Mouse (Mus musculus): Measurements from ENCODE around the gene Ciapin1.

Gene Ciapin1

GRCm38 (mm10) chr8:94837662-94838574, at the start of gene Ciapin1, which contains the start of gene Coq9:
TSS of gene Ciapin1 (minus strand) at chr8:94838358.
TSS of gene Coq9 (plus strand) at chr8:94838321.
- DNase-seq (ENCODE audit: low spot score in 2 of 2) = peak; percentile 91 to 95

- no peak for DNase-seq (ENCODE audit: low spot score in 2 of 2)
These were observed 42.6 kb upstream of the Ciapin1 start for GRCm38 (mm10) chr8:94880742-94881141.

GRCm38 (mm10) chr8:94876820-94877219, 38.7 kb upstream of the Ciapin1 start:
- no peak for DNase-seq (ENCODE audit: low spot score in 2 of 2)

GRCm38 (mm10) chr8:94876197-94876730, 38.1 kb upstream of the Ciapin1 start, which contains the start of gene Dok4:
TSS of gene Dok4 (minus strand) at chr8:94876330.
- peak; percentile 93 to 94 for DNase-seq (ENCODE audit: low spot score in 2 of 2)

- no peak for DNase-seq (ENCODE audit: low spot score in 2 of 2)
These were observed 37.7 kb upstream of the Ciapin1 start for GRCm38 (mm10) chr8:94875871-94876150.

- DNase-seq (ENCODE audit: low spot score in 2 of 2) = no peak
These were observed 37.1 kb upstream of the Ciapin1 start for GRCm38 (mm10) chr8:94875096-94875870.

- peak; percentile 60 to 72 for DNase-seq (ENCODE audit: low spot score in 2 of 2)
These were observed 36.2 kb upstream of the Ciapin1 start for GRCm38 (mm10) chr8:94874358-94874757.

GRCm38 (mm10) chr8:94872576-94872975, 34.4 kb upstream of the Ciapin1 start:
- DNase-seq (ENCODE audit: low spot score in 2 of 2) = no peak

- no peak for DNase-seq (ENCODE audit: low spot score in 2 of 2)
These were observed 34.0 kb upstream of the Ciapin1 start for GRCm38 (mm10) chr8:94872156-94872555.

- no peak for DNase-seq (ENCODE audit: low spot score in 2 of 2)
These were observed 33.1 kb upstream of the Ciapin1 start for GRCm38 (mm10) chr8:94871108-94871894.

GRCm38 (mm10) chr8:94870474-94871107, 32.4 kb upstream of the Ciapin1 start:
- DNase-seq (ENCODE audit: low spot score in 2 of 2) = no peak

GRCm38 (mm10) chr8:94870003-94870402, 31.8 kb upstream of the Ciapin1 start:
- DNase-seq (ENCODE audit: low spot score in 2 of 2) = no peak

- DNase-seq (ENCODE audit: low spot score in 2 of 2) = no peak
These were observed 31.0 kb upstream of the Ciapin1 start for GRCm38 (mm10) chr8:94869146-94869545.

- DNase-seq (ENCODE audit: low spot score in 2 of 2) = no peak
These were observed 28.8 kb upstream of the Ciapin1 start for GRCm38 (mm10) chr8:94866921-94867320.

- no peak for DNase-seq (ENCODE audit: low spot score in 2 of 2)
These were observed 27.1 kb upstream of the Ciapin1 start for GRCm38 (mm10) chr8:94865292-94865691.

- DNase-seq (ENCODE audit: low spot score in 2 of 2) = no peak
These were observed 25.9 kb upstream of the Ciapin1 start for GRCm38 (mm10) chr8:94863897-94864673.

GRCm38 (mm10) chr8:94862487-94863220, 24.5 kb upstream of the Ciapin1 start:
- DNase-seq (ENCODE audit: low spot score in 2 of 2) = no peak

- peak; percentile 46 to 74 for DNase-seq (ENCODE audit: low spot score in 2 of 2)
These were observed 23.3 kb upstream of the Ciapin1 start for GRCm38 (mm10) chr8:94861352-94861910.
